Mouse (Mus musculus): ENCODE measurements around the gene Usp53. TPM values are rescaled to one million over a fixed set of nuclear protein-coding genes. Genes with fewer than 3 reads are reported as not detected.

The Usp53 gene
- total and polyA plus RNA-seq, 3 experiments = 0.03 to 0.08 TPM; not detected in 1

DNA sequence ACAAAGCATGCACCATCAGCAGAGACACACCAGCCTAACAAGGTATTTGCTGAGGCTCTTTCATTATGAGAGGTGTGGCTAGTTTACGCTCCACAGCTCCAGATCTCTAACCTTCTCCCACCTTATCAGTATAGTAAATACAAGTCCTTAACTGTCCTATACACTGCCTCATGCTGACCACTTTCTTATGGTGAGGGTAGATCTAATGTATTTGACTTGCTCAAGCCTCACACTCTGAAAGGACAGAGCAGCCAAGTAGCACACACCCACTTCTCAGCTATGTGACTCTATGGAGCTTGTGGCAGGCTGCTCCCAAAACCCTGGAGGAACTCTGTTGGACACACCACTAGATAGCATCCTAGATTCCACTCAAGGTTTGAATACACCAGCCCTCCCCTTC lies 8.3 kb downstream of the Usp53 start:
- H3K36me3 ChIP-seq (replicated peaks in 1 of 2; ENCODE audit: control insufficient read depth in 1 of 2, insufficient read depth in 1 of 2, low read length in 1 of 2) = no peaks in the 10 kb centered on the region
- no peaks in the 10 kb centered on the region for H3K27me3 ChIP-seq (replicated peaks)
- dilution Hi-C loops (cut with MboI; ENCODE audit: extremely low pct_ligation_motif_present, extremely low pct_unique_long_range_greater_than_20kb, low sequenced_read_pairs) (no loop called here), in situ Hi-C loops (cut with MboI; ENCODE audit: low pct_ligation_motif_present, low pct_unique_long_range_greater_than_20kb, low sequenced_read_pairs) (no loop called here)
- no peaks in the 10 kb centered on the region for H3K4me1 ChIP-seq (ENCODE audit: control insufficient read depth in 1 of 2, insufficient read depth in 2 of 2)
- H3K9me3 ChIP-seq (replicated peaks; ENCODE audit: low read length) = no peaks in the 10 kb centered on the region
- TF ChIP-seq ETS1 (conservative IDR thresholded peaks at IDR 0.05; ENCODE audit: low read depth, low read length) = no peak
- TF ChIP-seq SIN3A (IDR thresholded peaks at IDR 0.05; ENCODE audit: low read length) = no peak
- TF ChIP-seq HCFC1 (IDR thresholded peaks at IDR 0.05; ENCODE audit: low read depth, low read length) = no peak
- no peak for TF ChIP-seq UBTF (IDR thresholded peaks at IDR 0.05; ENCODE audit: low read depth, low read length)
- no peak for TF ChIP-seq CTCF (conservative IDR thresholded peaks at IDR 0.05 in 1 of 2, IDR thresholded peaks at IDR 0.05 in 1 of 2; ENCODE audit: low read depth in 2 of 2, low read length in 2 of 2)
- no peak for TF ChIP-seq USF2 (conservative IDR thresholded peaks at IDR 0.05; ENCODE audit: low read depth, low read length)
- TF ChIP-seq USF1 (IDR thresholded peaks at IDR 0.05; ENCODE audit: low read depth, low read length) = no peak
- TF ChIP-seq MYC (IDR thresholded peaks at IDR 0.05; ENCODE audit: low read depth, low read length) = no peak
- DNase-seq (ENCODE audit: extremely low read depth) = no peak
- no peak overlapping the region for H3K27ac ChIP-seq (ENCODE audit: insufficient read depth, low read depth)
- H3K4me2 ChIP-seq (ENCODE audit: insufficient read depth, low read depth, poor library complexity, severe bottlenecking) = no peak overlapping the region
- H3K4me3 ChIP-seq (replicated peaks in 1 of 3; ENCODE audit: low read depth in 2 of 3, low read length in 2 of 3, poor library complexity in 1 of 3) = no peak overlapping the region
- H3K9ac ChIP-seq (ENCODE audit: insufficient read depth, low read depth) = no peak overlapping the region
- H3K79me2 ChIP-seq (replicated peaks; ENCODE audit: control insufficient read depth, extremely low read depth, insufficient read depth, poor library complexity, severe bottlenecking) = no peaks in the 10 kb centered on the region

- DNase-seq (ENCODE audit: extremely low read depth) = no peak
- Histone ChIP-seq H3K4me1 (ENCODE audit: control insufficient read depth in 1 of 2, insufficient read depth in 2 of 2) (no peaks in the 10 kb centered on the region), H3K9me3 (replicated peaks; ENCODE audit: low read length) (no peaks in the 10 kb centered on the region), H3K27ac (ENCODE audit: insufficient read depth, low read depth) (no peak overlapping the region), H3K27me3 (replicated peaks) (no peaks in the 10 kb centered on the region), H3K9ac (ENCODE audit: insufficient read depth, low read depth) (no peak overlapping the region), H3K36me3 (replicated peaks in 1 of 2; ENCODE audit: control insufficient read depth in 1 of 2, insufficient read depth in 1 of 2, low read length in 1 of 2) (no peaks in the 10 kb centered on the region), H3K79me2 (replicated peaks; ENCODE audit: control insufficient read depth, extremely low read depth, insufficient read depth, poor library complexity, severe bottlenecking) (no peaks in the 10 kb centered on the region), H3K4me3 (replicated peaks in 1 of 3; ENCODE audit: low read depth in 2 of 3, low read length in 2 of 3, poor library complexity in 1 of 3) (no peak overlapping the region), H3K4me2 (ENCODE audit: insufficient read depth, low read depth, poor library complexity, severe bottlenecking) (no peak overlapping the region)
- in situ Hi-C loops (cut with MboI; ENCODE audit: low pct_ligation_motif_present, low pct_unique_long_range_greater_than_20kb, low sequenced_read_pairs) (no loop called here), dilution Hi-C loops (cut with MboI; ENCODE audit: extremely low pct_ligation_motif_present, extremely low pct_unique_long_range_greater_than_20kb, low sequenced_read_pairs) (no loop called here)
- TF ChIP-seq USF2 (conservative IDR thresholded peaks at IDR 0.05; ENCODE audit: low read depth, low read length) = no peak
Measured at GRCm38 (mm10) chr3:122975363-122975762, 8.9 kb downstream of the Usp53 start.

DNA sequence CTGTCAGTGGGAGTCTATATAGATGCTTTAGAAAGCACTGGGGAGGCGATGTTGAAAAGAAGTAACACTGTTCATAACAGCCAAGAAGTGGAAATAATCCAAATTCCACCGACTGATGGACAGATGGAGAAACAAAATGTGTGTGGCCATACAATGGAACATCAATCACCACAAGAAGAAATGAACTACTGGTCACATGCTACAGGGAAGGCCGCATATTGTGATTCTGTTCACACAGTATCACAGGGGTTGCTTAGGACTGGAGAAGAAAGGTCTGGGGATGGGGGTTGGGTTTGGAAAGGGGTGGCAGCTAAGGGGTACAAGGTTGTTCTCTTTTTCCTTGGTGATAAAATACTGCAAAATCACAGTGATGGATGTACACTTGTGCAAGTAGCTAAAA lies 9.5 kb downstream of the Usp53 start:
- Histone ChIP-seq H3K27me3 (replicated peaks) (no peaks in the 10 kb centered on the region), H3K9me3 (replicated peaks; ENCODE audit: low read length) (no peaks in the 10 kb centered on the region), H3K4me1 (ENCODE audit: control insufficient read depth in 1 of 2, insufficient read depth in 2 of 2) (no peaks in the 10 kb centered on the region), H3K9ac (ENCODE audit: insufficient read depth, low read depth) (no peak overlapping the region), H3K79me2 (replicated peaks; ENCODE audit: control insufficient read depth, extremely low read depth, insufficient read depth, poor library complexity, severe bottlenecking) (no peaks in the 10 kb centered on the region), H3K27ac (ENCODE audit: insufficient read depth, low read depth) (no peak overlapping the region), H3K4me2 (ENCODE audit: insufficient read depth, low read depth, poor library complexity, severe bottlenecking) (no peak overlapping the region), H3K4me3 (replicated peaks in 1 of 3; ENCODE audit: low read depth in 2 of 3, low read length in 2 of 3, poor library complexity in 1 of 3) (no peak overlapping the region), H3K36me3 (replicated peaks in 1 of 2; ENCODE audit: control insufficient read depth in 1 of 2, insufficient read depth in 1 of 2, low read length in 1 of 2) (no peaks in the 10 kb centered on the region)
- in situ Hi-C loops (cut with MboI; ENCODE audit: low pct_ligation_motif_present, low pct_unique_long_range_greater_than_20kb, low sequenced_read_pairs) (no loop called here), dilution Hi-C loops (cut with MboI; ENCODE audit: extremely low pct_ligation_motif_present, extremely low pct_unique_long_range_greater_than_20kb, low sequenced_read_pairs) (no loop called here)
- DNase-seq (ENCODE audit: extremely low read depth) = no peak
- TF ChIP-seq JUN (IDR thresholded peaks at IDR 0.05; ENCODE audit: insufficient read depth, low read depth, low read length) = no peak
- TF ChIP-seq ZMIZ1 (IDR thresholded peaks at IDR 0.05; ENCODE audit: low read depth, low read length) = no peak
- no peak for TF ChIP-seq SMC3 (IDR thresholded peaks at IDR 0.05; ENCODE audit: low read depth, low read length)
- no peak for TF ChIP-seq CTCF (conservative IDR thresholded peaks at IDR 0.05 in 1 of 2, IDR thresholded peaks at IDR 0.05 in 1 of 2; ENCODE audit: low read depth in 2 of 2, low read length in 2 of 2)
- TF ChIP-seq CHD1 (IDR thresholded peaks at IDR 0.05; ENCODE audit: low read depth, low read length) = no peak
- no peak for TF ChIP-seq USF2 (conservative IDR thresholded peaks at IDR 0.05; ENCODE audit: low read depth, low read length)
- no peak for TF ChIP-seq CHD2 (IDR thresholded peaks at IDR 0.05; ENCODE audit: low read length)
- no peak for TF ChIP-seq POLR2A (IDR thresholded peaks at IDR 0.05; ENCODE audit: low read depth, low read length)
